Mouse (Mus musculus) urinary bladder, adult 2 months (tissue): ENCODE measurements around the gene Slc44a1. TPM values are rescaled to one million over a fixed set of nuclear protein-coding genes. Genes with fewer than 3 reads are reported as not detected.

ENCODE experiments used
- DNase-seq: peaks from one replicate; pipeline ENCODE4 v3.0.0; 2022; ENCODE audit warnings: low spot score
- polyA plus RNA-seq: library from polyadenylated mRNA; depleted of rRNA; stranded (reverse); fragments of >200 nt; gene quantifications from 2 replicates; pipeline ENCODE4 v1.2.3, GENCODE M21; 2012

The Slc44a1 gene
- polyA plus RNA-seq, 1 experiment: 59.8 TPM

- DNase-seq: no peak
These were observed 25.7 kb downstream of the Slc44a1 start for GRCm38 (mm10) chr4:53465887-53466286.

GRCm38 (mm10) chr4:53469007-53469406 lies 28.8 kb downstream of the Slc44a1 start:
- no peak for DNase-seq

GRCm38 (mm10) chr4:53474109-53474508 lies 33.9 kb downstream of the Slc44a1 start:
- no peak for DNase-seq

DNA sequence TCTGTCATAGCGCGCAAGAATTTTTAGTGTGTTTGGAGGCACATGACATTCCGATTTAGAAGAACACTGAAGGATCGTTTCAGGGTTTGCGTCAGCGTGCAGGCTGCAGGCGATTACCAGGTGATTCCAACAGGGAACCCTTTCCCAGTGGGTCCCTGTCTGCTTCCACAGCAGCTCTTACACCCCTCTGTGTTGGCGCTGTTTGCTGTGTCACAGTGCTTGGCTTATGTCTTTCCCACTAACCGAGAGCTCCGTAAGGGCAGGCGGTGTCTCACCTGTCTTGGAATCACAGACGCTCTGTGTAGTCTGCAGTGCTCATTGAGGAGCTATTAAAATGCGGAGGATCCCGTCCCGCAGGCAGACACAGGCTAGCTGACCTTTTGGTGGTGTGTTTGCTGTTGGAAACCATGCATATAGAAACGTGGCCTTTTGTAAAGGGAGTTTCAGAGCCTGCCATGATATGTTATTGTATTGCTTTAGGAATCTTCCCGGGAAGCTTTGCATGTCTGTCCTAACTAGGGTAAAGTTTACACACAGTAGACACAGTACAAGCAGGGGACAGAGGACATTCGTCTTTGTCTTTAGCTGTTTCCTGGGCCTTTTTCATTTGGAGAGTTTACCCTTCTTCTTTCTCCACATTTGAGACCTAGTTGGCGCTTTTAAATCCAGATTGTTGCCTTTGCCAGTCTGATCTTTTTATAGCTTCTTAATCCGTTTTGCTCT lies 35.2 kb downstream of the Slc44a1 start:
- DNase-seq: no peak

- DNase-seq: no peak
These were observed 38.4 kb downstream of the Slc44a1 start for GRCm38 (mm10) chr4:53478644-53479043.

DNA sequence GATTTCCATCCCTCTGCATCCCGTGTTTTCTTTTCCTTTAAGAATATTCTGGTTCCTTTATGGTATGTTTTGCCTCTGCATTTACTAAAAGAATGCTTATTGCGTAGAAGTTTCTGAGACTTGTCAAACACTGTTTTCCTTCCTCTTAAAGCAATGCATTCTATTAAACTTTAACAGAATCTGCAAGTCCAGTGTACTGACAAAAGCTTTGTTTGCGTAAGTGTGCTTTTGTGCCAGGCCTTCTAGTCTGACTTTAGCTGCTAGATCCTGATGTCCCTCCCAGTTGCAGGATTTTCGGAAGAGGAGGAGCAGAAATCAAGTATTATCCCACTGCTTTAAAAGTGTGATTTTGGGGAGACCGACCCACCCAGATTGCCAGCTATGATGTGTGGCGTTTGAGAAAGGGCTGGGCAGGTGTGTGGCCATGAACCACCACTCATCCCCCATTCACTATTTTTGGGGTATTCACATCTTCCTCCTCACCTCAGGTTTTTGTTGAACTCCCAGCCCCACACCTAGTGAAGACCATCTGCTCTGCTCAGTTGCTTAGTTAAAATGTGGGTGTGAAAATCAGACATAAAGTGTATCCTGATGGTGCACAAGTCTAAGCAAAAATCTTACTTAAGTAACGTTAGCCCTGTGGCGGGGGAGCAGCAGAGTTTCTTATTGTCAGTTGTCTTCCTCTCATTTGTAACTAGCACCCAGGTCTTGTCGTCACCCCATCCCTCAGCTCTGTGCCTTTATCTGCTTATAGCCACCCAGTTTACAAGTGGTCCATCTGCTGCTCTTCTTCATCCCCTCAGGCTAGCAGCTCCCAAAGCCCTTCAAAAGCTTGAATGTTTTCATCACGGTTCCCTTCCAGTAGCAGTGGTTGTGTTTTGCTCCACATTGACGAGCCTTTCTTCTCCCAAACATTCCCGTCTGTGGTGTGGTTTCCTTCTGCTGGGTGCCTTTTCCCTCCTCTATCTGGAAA lies 47.3 kb downstream of the Slc44a1 start:
- DNase-seq: no peak

GRCm38 (mm10) chr4:53488803-53489202 lies 48.6 kb downstream of the Slc44a1 start:
- no peak for DNase-seq

DNA sequence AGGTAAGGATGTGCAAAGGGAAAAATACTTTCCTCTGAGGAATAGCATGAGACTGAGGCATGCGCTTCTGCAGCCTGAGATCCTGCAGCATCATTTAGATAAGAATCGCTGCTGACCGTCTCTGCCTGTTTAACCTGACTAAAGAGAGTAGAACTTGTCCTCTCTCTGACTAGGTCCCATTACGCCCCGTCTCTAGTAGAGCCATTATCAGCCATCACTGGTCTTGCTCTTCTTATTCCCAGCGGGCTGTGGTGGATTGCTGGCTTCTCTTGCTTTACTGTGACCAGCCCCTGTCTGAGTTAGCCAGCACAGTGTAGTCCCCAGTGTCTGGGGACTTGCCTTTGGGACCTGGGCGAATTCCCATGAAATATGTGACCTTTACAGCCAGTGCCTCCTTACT lies 50.2 kb downstream of the Slc44a1 start:
- DNase-seq: no peak

- no peak for DNase-seq
These were observed 51.1 kb downstream of the Slc44a1 start for GRCm38 (mm10) chr4:53491269-53491668.

DNA sequence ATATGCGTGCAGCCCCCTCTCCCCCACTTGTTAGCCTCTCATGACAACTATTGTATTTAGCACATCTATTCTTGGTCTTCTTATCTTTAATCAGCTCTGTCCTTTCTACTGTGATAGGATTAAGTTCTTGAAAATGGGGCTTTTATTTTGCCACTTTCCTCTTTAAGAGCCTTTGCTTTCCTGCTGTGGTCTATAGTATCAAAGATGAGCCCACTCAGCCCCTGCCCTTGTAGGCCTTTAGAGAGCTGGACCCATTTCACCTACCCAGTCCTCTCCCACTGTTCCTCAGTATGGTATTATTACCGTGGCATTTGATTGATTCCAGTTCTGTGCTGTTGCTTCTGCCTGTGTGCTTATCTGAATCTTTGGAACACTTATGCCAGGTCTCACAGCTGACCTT lies 55.4 kb downstream of the Slc44a1 start:
- DNase-seq: no peak

GRCm38 (mm10) chr4:53502764-53503163 lies 62.6 kb downstream of the Slc44a1 start:
- no peak for DNase-seq

DNA sequence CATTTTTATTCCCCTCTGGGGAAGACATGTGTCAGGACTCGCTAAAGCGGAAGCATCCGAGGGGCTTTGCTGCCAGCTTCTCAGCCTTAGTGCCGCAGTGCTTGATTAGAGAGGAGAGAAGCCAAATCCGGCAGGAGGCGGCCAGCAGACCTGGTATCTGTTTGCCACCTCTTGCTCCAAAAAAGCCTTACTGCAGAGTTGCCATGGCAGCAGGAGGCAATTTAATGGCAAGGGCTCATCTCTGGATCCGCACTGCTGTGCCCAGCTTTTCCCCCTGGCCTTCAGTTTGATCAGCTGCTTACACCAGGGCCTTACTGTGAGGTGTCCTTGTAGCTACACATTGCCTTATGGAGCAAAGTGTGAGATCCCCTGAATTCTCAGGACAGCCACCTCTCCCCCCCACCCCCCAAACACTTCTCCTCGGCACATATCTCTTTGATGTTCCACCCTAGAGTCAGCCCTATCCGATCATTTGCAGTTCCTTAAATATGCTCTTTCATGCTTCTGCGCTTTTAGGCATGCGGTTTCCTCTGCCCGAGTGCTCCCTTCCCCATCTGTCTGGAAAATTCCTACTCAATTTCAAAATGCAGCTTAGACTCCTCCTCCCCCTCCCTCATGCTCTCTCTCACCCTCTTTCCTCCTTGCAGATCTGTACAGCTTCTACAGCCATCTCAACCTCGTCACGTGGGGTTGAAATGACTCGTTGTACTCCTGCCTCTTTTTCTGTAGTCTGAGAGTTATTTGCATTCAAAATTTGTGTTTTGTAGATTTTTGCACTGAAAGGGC lies 72.1 kb downstream of the Slc44a1 start:
- DNase-seq: no peak

GRCm38 (mm10) chr4:53513276-53514081 lies 73.3 kb downstream of the Slc44a1 start:
- DNase-seq: no peak

- DNase-seq: no peak
These were observed 75.9 kb downstream of the Slc44a1 start for GRCm38 (mm10) chr4:53516011-53516532.

DNA sequence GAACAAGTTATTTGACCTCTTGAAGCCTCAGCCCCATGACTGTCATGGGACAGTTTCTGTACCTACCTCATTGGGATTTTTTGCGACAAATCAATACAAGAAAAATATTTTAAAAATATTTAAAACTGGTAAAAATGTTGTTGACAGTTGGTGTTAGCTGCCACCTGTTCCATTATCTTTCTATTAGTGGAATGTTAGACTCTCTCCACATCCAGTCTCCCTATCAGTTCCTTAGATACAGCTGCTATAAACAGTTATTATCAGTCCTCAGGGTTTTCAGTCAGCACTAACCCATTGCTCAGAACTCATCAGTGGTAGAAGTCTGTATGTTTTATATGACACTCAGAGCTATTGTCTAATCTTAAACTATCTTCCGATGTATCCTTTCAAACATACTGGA lies 79.2 kb downstream of the Slc44a1 start:
- no peak for DNase-seq

GRCm38 (mm10) chr4:53521028-53521427 lies 80.8 kb downstream of the Slc44a1 start:
- DNase-seq: no peak

DNA sequence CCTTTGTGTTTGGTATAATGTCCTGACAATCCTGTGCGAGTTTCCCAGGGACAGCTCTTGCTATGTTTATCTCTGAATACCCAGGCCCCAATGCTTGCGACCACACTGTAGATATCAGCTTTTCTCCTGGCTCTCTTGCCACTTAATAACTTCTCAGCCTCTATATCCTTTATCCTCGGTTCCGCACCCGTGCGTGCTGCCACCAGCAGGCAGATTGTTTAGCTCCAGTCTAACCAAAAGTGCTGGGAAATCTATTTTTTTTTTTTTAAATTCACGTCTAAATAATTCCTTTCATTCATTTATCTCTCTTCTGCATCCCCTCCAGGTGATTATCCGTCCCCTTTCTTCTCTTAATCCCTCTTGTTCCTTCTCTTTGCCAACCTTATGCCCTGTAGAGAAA lies 82.4 kb downstream of the Slc44a1 start:
- no peak for DNase-seq

DNA sequence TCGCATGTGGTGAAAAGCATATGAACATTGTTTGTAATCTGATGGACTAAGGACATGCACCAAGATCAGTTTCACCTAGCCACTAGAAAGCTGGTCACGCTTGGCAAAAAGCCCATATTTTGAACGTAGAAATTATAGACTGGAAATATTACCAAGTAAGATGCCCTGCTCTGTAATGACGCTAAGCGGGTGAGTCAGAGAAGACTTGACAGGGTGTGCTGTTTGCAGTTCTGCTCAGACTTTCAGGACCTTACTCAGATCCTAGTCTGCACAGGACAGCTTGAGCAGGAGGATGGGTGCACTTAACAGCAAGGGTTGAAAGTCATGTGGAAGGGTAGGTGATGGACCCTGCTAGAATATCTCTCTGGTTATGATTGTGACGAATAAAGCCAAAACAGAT lies 85.3 kb downstream of the Slc44a1 start:
- DNase-seq: no peak

GRCm38 (mm10) chr4:53525994-53526393 lies 85.8 kb downstream of the Slc44a1 start:
- no peak for DNase-seq

- DNase-seq: no peak
These were observed 86.2 kb downstream of the Slc44a1 start for GRCm38 (mm10) chr4:53526446-53526845.

- no peak for DNase-seq
These were observed 95.6 kb downstream of the Slc44a1 start for GRCm38 (mm10) chr4:53535795-53536194.
